Mouse (Mus musculus): ENCODE results near the gene Cd40lg. TPM values are rescaled to one million over a fixed set of nuclear protein-coding genes. Genes with fewer than 3 reads are reported as not detected.

Gene Cd40lg
- polyA plus RNA-seq (2015; fragmentation: Nextera tagmentation; extraction: Ambion mirVana), result 0.13 TPM in 1 of 2 replicates, not detected in the other

DNA sequence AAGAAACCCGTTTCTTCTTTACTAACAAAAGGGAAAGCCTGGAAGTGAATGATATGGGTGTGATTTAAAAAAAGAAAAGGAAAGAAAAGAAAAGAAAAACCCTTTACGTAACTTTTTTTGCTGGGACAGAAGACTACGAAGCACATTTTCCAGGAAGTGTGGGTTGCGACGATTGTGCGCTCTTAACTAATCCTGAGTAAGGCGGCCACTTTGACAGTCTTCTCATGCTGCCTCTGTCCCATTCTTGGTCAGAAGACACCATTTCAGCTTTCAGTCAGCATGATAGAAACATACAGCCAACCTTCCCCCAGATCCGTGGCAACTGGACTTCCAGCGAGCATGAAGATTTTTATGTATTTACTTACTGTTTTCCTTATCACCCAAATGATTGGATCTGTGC, at the start of gene Cd40lg:
Gene Cd40lg (plus strand): TSS at position 268 of the 400 bp plus-strand sequence.
- H3K9ac ChIP-seq (ENCODE audit: low read depth, low read length), result no peak within 1 kb of the TSS
- WGBS, result 88% methylated on average over 9 of the region's 9 CpGs
- no peak for ATAC-seq
- no peaks in the 10 kb centered on the region for H3K4me1 ChIP-seq (ENCODE audit: control insufficient read depth, insufficient read depth, low read depth, low read length)
- H3K4me3 ChIP-seq (ENCODE audit: low read length), result no peak within 1 kb of the TSS
- no peak within 1 kb of the TSS for H3K4me2 ChIP-seq (ENCODE audit: low read length)
- H3K27me3 ChIP-seq (replicated peaks; ENCODE audit: control insufficient read depth, insufficient read depth, low read length), result no peaks in the 10 kb centered on the region
- H3K9me3 ChIP-seq (ENCODE audit: control insufficient read depth, low read length), result no peaks in the 10 kb centered on the region
- no peaks in the 10 kb centered on the region for H3K36me3 ChIP-seq (ENCODE audit: control insufficient read depth, insufficient read depth, low read length)
- no peak within 1 kb of the TSS for H3K27ac ChIP-seq (ENCODE audit: low read depth, low read length)

GRCm38 (mm10) chrX:57166549-57166948, 45.4 kb upstream of the Cd40lg start:
- no peak overlapping the region for H3K4me2 ChIP-seq (ENCODE audit: low read length)
- H3K4me1 ChIP-seq (ENCODE audit: control insufficient read depth, insufficient read depth, low read depth, low read length), result no peaks in the 10 kb centered on the region
- no peak overlapping the region for H3K27ac ChIP-seq (ENCODE audit: low read depth, low read length)
- no peaks in the 10 kb centered on the region for H3K36me3 ChIP-seq (ENCODE audit: control insufficient read depth, insufficient read depth, low read length)
- H3K9ac ChIP-seq (ENCODE audit: low read depth, low read length), result no peak overlapping the region
- ATAC-seq, result no peak
- no peaks in the 10 kb centered on the region for H3K27me3 ChIP-seq (replicated peaks; ENCODE audit: control insufficient read depth, insufficient read depth, low read length)
- WGBS, result 50% methylated on average over 1 of the region's 1 CpGs
- H3K4me3 ChIP-seq (ENCODE audit: low read length), result no peak overlapping the region
- H3K9me3 ChIP-seq (ENCODE audit: control insufficient read depth, low read length), result no peaks in the 10 kb centered on the region

DNA sequence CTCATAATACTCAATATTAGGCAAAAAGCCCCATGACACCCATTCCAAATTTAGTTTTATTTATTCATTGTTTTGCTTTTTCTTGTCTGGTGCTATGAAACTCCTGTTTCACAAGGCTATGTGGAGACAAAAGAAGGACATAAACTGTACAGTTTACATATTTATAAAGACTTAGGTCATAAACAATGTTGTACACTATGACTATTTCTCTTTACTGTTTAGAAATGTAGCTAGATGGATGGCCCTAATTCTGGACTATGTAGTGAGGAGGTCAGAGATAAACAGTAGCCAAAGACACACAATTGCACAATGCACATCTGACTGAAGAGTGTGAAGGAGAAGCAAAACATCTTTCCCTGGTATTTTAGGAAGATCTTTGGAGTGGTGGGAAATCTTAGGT, 40.7 kb upstream of the Cd40lg start:
- H3K4me3 ChIP-seq (ENCODE audit: low read length), result no peak overlapping the region
- H3K4me1 ChIP-seq (ENCODE audit: control insufficient read depth, insufficient read depth, low read depth, low read length), result no peaks in the 10 kb centered on the region
- H3K27me3 ChIP-seq (replicated peaks; ENCODE audit: control insufficient read depth, insufficient read depth, low read length), result no peaks in the 10 kb centered on the region
- no peak for ATAC-seq
- H3K4me2 ChIP-seq (ENCODE audit: low read length), result no peak overlapping the region
- no peak overlapping the region for H3K27ac ChIP-seq (ENCODE audit: low read depth, low read length)
- no peaks in the 10 kb centered on the region for H3K36me3 ChIP-seq (ENCODE audit: control insufficient read depth, insufficient read depth, low read length)
- H3K9me3 ChIP-seq (ENCODE audit: control insufficient read depth, low read length), result no peaks in the 10 kb centered on the region
- no peak overlapping the region for H3K9ac ChIP-seq (ENCODE audit: low read depth, low read length)

GRCm38 (mm10) chrX:57177225-57177779, 34.6 kb upstream of the Cd40lg start:
- Histone ChIP-seq H3K27ac (ENCODE audit: low read depth, low read length) (no peak overlapping the region), H3K4me2 (ENCODE audit: low read length) (no peak overlapping the region), H3K36me3 (ENCODE audit: control insufficient read depth, insufficient read depth, low read length) (no peaks in the 10 kb centered on the region), H3K4me3 (ENCODE audit: low read length) (no peak overlapping the region), H3K4me1 (ENCODE audit: control insufficient read depth, insufficient read depth, low read depth, low read length) (no peaks in the 10 kb centered on the region), H3K9me3 (ENCODE audit: control insufficient read depth, low read length) (no peaks in the 10 kb centered on the region), H3K9ac (ENCODE audit: low read depth, low read length) (no peak overlapping the region), H3K27me3 (replicated peaks; ENCODE audit: control insufficient read depth, insufficient read depth, low read length) (no peaks in the 10 kb centered on the region)
- no peak for ATAC-seq
- 94% methylated on average over 13 of the region's 13 CpGs for WGBS

DNA sequence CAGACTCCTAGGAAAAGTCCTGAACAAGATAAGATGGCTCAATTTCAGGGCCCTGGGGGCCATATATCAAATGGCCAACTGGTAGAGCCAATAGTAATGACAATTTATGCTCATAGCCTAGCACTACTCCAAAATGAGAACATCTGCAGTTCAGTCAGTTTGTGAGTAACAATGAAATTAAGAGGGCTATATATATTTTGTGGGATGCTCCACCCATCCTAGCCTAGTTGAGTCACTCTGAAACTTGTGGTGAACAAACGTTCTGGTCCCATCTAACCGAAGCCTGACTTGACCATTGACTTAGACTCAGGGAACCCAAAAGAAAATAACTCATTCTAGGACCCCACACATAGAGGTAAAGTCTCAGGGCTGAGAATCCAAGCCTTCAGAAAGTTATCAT, 29.5 kb upstream of the Cd40lg start:
- H3K36me3 ChIP-seq (ENCODE audit: control insufficient read depth, insufficient read depth, low read length), result no peaks in the 10 kb centered on the region
- ATAC-seq, result no peak
- no peak overlapping the region for H3K9ac ChIP-seq (ENCODE audit: low read depth, low read length)
- H3K4me3 ChIP-seq (ENCODE audit: low read length), result no peak overlapping the region
- no peaks in the 10 kb centered on the region for H3K27me3 ChIP-seq (replicated peaks; ENCODE audit: control insufficient read depth, insufficient read depth, low read length)
- 88% methylated on average over 2 of the region's 2 CpGs for WGBS
- no peaks in the 10 kb centered on the region for H3K4me1 ChIP-seq (ENCODE audit: control insufficient read depth, insufficient read depth, low read depth, low read length)
- no peak overlapping the region for H3K4me2 ChIP-seq (ENCODE audit: low read length)
- no peak overlapping the region for H3K27ac ChIP-seq (ENCODE audit: low read depth, low read length)
- no peaks in the 10 kb centered on the region for H3K9me3 ChIP-seq (ENCODE audit: control insufficient read depth, low read length)

- Histone ChIP-seq H3K4me2 (ENCODE audit: low read length) (no peak overlapping the region), H3K4me1 (ENCODE audit: control insufficient read depth, insufficient read depth, low read depth, low read length) (no peaks in the 10 kb centered on the region), H3K9me3 (ENCODE audit: control insufficient read depth, low read length) (no peaks in the 10 kb centered on the region), H3K36me3 (ENCODE audit: control insufficient read depth, insufficient read depth, low read length) (no peaks in the 10 kb centered on the region), H3K4me3 (ENCODE audit: low read length) (no peak overlapping the region), H3K9ac (ENCODE audit: low read depth, low read length) (no peak overlapping the region), H3K27me3 (replicated peaks; ENCODE audit: control insufficient read depth, insufficient read depth, low read length) (no peaks in the 10 kb centered on the region), H3K27ac (ENCODE audit: low read depth, low read length) (no peak overlapping the region)
- WGBS, result 87% methylated on average over 3 of the region's 3 CpGs
- no peak for ATAC-seq
Observed at GRCm38 (mm10) chrX:57183359-57183758, 28.6 kb upstream of the Cd40lg start.

DNA sequence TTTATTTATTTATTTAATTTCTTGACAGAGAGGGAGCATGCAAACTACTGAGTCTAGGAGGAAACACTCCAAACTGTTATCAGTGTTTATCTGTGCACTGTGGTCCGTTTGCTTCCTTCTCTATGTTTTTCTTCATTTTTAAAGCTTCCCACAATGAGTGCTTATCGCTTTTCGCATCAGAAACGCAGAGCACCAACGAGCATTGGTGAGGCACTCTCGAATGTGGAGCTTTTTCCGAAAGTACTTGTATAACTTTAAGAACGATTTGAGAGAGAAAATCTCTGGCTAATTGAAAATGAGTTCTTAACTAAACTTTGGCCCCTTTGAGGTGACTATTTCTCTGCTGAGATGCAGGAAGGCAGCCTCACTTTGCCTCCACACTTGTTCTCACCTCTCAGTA, 24.6 kb upstream of the Cd40lg start:
- no peak for ATAC-seq
- Histone ChIP-seq H3K9me3 (ENCODE audit: control insufficient read depth, low read length) (no peaks in the 10 kb centered on the region), H3K27me3 (replicated peaks; ENCODE audit: control insufficient read depth, insufficient read depth, low read length) (no peaks in the 10 kb centered on the region), H3K4me2 (ENCODE audit: low read length) (no peak overlapping the region), H3K4me3 (ENCODE audit: low read length) (no peak overlapping the region), H3K27ac (ENCODE audit: low read depth, low read length) (no peak overlapping the region), H3K4me1 (ENCODE audit: control insufficient read depth, insufficient read depth, low read depth, low read length) (no peaks in the 10 kb centered on the region), H3K9ac (ENCODE audit: low read depth, low read length) (no peak overlapping the region), H3K36me3 (ENCODE audit: control insufficient read depth, insufficient read depth, low read length) (no peaks in the 10 kb centered on the region)
- 88% methylated on average over 8 of the region's 8 CpGs for WGBS

DNA sequence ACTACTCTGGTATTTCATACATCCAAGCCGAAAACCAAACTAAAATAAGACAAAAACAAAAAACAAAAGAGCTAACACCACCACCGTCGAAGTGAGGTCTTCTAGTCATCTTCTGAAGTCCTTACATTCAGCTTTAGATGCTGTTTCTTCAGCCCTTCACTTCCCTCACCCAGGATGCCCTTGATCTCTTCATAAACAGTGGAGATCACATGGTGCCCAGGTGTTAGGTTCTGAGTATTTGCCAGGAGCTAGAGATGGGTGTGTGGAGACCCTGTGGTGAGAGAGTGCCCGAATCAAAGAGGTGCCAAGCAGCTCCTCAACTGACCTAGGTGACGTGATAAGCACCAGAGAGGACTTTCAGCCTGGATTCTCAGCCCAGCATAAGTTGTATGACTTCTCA, 22.6 kb upstream of the Cd40lg start:
- 82% methylated on average over 5 of the region's 5 CpGs for WGBS
- no peaks in the 10 kb centered on the region for H3K4me1 ChIP-seq (ENCODE audit: control insufficient read depth, insufficient read depth, low read depth, low read length)
- ATAC-seq, result no peak
- no peak overlapping the region for H3K27ac ChIP-seq (ENCODE audit: low read depth, low read length)
- no peaks in the 10 kb centered on the region for H3K36me3 ChIP-seq (ENCODE audit: control insufficient read depth, insufficient read depth, low read length)
- H3K9ac ChIP-seq (ENCODE audit: low read depth, low read length), result no peak overlapping the region
- no peaks in the 10 kb centered on the region for H3K27me3 ChIP-seq (replicated peaks; ENCODE audit: control insufficient read depth, insufficient read depth, low read length)
- H3K4me2 ChIP-seq (ENCODE audit: low read length), result no peak overlapping the region
- H3K4me3 ChIP-seq (ENCODE audit: low read length), result no peak overlapping the region
- H3K9me3 ChIP-seq (ENCODE audit: control insufficient read depth, low read length), result no peaks in the 10 kb centered on the region

GRCm38 (mm10) chrX:57196319-57196718, 15.6 kb upstream of the Cd40lg start:
- Histone ChIP-seq H3K9ac (ENCODE audit: low read depth, low read length) (no peak overlapping the region), H3K4me2 (ENCODE audit: low read length) (no peak overlapping the region), H3K27me3 (replicated peaks; ENCODE audit: control insufficient read depth, insufficient read depth, low read length) (no peaks in the 10 kb centered on the region), H3K27ac (ENCODE audit: low read depth, low read length) (no peak overlapping the region), H3K36me3 (ENCODE audit: control insufficient read depth, insufficient read depth, low read length) (no peaks in the 10 kb centered on the region), H3K9me3 (ENCODE audit: control insufficient read depth, low read length) (no peaks in the 10 kb centered on the region), H3K4me1 (ENCODE audit: control insufficient read depth, insufficient read depth, low read depth, low read length) (no peaks in the 10 kb centered on the region), H3K4me3 (ENCODE audit: low read length) (no peak overlapping the region)
- WGBS, result 83% methylated on average over 9 of the region's 9 CpGs
- no peak for ATAC-seq

- 64% methylated on average over 2 of the region's 2 CpGs for WGBS
- H3K9ac ChIP-seq (ENCODE audit: low read depth, low read length), result no peak overlapping the region
- H3K4me1 ChIP-seq (ENCODE audit: control insufficient read depth, insufficient read depth, low read depth, low read length), result no peaks in the 10 kb centered on the region
- no peaks in the 10 kb centered on the region for H3K27me3 ChIP-seq (replicated peaks; ENCODE audit: control insufficient read depth, insufficient read depth, low read length)
- no peaks in the 10 kb centered on the region for H3K9me3 ChIP-seq (ENCODE audit: control insufficient read depth, low read length)
- no peaks in the 10 kb centered on the region for H3K36me3 ChIP-seq (ENCODE audit: control insufficient read depth, insufficient read depth, low read length)
- no peak overlapping the region for H3K27ac ChIP-seq (ENCODE audit: low read depth, low read length)
- ATAC-seq, result no peak
- no peak overlapping the region for H3K4me2 ChIP-seq (ENCODE audit: low read length)
- no peak overlapping the region for H3K4me3 ChIP-seq (ENCODE audit: low read length)
Observed at GRCm38 (mm10) chrX:57198036-57198435, 13.9 kb upstream of the Cd40lg start.
